Mouse (Mus musculus) retina, adult 2 months (tissue): ENCODE data around the gene Fcnb.

Source experiments
- DNase-seq: peaks from one replicate; pipeline ENCODE4 v3.0.0-alpha.2; 2012; ENCODE audit warnings: low read depth, low spot score

The Fcnb gene

DNA sequence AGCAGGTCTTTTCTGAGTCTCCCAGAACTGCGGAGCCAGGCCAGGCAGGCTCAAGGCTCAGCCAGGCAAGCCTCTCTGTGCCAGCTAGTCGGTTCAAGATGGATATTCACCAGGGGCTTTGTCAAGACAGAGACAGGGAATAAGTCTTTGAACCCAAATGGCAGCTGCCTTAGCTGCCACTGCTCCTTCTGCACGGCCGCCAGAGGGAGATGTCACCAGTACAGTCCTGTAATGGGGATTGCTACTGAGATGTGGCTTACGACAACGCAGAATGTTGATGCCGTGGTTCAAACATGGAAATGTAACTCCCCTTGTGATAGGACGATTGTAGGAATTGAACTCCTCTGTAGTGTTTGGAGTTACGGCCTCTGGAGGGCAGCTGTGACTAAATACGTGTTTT is 1.4 kb upstream of the Fcnb start:
- DNase-seq: no peak

DNA sequence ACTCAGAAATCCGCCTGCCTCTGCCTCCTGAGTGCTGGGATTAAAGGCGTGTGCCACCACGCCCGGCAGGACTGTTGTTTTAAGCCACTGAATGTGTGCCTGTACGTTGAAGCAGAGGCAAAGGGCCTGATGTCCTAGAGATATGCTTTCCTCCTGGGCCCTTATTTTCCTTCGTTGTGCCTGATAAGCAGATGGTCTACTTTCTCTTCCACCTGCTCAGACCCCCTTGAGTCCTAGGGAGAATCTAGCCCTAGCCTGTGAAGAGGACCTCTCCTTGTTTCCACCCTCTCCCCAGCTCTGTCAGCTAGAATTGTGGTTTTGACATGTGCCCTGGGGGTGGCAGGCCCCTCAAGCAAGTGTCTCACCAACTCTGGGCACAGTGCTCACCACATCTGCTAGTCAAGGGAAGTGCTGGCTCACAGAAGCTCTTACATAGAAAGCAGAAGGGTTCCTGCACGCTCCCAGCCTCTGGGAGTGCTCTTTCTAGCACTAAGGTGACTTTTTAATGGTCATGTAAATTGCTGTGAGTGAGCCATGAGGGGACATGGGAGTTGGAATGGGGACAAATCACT is 9.0 kb downstream of the Fcnb start:
- no peak for DNase-seq

DNA sequence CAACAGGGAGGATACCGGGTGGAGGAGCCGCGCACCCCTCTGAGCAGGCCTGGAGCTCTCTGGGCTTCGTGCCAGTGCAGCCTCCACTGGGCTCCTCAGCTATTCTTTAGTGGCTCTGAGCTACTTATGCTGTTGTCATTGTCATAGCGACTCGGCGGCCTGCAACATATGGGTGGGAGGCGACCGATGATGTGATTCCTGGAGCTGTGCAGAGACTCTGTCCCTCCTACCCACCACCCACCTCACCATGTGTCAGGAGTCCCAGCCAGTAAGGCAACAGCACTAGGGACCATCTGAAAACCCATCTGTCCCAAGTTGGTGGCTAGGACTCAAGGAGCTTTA is 16.2 kb downstream of the Fcnb start:
- DNase-seq: no peak

DNA sequence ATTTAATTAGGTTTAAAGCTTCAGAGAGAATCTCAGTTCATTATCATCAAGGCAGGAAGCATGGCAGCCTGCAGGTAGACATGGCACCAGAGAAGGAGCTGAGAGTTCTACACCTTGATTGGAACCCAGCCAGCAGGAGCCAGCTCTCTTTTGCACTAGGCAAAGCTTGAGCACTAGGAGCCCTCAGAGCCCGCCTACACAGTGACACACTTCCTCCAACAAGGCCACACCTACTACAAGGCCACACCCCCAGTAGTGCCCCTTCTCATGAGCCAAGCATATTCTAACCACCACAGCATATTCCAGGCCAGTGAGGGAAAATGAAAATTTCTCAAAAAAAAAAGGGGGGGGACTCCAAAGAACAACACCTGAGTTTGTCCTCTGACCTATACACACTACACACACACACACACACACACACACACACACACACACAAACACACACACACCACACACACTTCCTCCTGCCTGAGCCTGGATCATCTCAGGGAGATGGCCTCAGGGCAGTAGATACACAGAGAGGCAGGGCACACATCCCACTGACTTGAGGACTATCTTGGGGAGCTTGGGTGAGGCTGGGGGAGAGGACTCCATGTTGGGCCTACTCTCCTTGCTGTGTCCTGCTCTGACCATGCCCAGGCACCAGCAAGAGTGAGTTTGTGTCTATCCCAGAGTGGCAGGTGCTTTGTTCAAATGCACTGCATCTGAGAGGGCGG is 16.7 kb downstream of the Fcnb start:
- no peak for DNase-seq

DNA sequence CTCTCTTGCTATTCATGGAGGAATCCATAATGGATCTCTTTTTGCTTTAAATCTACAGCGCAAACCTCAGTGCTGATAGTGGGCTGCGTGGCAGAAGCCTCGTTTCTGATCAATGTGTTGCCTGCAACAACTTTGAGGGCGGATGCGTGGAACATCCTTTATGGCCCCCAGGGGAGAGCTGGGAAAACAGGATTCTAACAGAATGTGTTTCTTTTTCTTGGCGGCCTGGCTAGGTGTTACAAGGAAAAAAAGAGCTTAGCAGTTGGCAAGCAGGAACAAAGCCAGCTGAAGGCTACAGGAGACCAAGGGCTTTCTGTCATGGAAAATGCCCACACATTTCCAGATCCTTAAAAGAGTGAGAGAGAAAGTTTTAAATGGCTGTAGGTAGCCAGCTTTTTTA is 17.5 kb downstream of the Fcnb start:
- no peak for DNase-seq

DNA sequence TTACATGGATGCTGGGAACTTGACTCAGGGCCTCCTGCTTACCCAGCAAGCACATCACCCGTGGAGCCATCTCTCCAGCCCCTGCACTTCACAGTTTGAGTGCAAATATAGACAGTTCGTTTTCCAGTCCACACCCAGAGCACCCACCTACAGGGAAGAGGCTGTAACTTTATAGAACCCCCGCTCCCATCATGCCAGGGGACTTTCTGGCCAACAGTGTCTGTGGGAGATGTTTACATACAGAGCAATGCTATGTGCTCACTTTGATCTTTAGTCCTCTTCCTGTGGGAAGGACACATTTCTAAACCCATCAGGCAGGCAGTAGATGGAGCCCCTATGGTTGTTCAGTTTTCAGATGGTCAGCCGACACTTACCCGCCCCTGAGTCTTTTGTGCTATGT is 18.0 kb downstream of the Fcnb start:
- DNase-seq: no peak

DNA sequence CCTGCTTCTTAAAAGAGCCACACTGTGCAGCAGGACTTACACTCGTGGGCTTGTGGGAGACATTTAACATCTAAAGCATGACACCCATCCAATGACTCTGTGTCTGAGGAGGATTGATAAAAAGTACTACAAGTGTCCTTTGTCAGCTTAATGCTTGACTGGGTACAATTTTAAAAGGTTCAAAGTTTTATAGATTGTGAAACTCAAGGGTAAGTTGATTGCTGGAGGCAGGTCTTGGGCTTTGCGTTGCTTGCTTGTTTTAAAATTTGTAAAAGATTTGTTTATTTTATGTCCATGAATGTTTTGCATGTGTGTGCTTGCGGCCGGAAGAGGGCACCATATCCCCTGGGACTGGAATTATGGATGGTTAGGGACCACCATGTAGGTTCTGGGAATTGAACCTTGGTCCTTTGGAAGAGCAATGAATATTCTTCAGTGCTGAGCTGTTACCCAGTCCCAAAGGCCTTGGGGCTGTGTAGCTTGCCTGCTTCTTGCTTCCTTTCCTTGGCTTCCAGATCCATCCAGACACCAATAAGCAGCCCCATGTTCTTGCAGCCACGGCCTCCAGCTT is 19.5 kb downstream of the Fcnb start:
- no peak for DNase-seq

DNA sequence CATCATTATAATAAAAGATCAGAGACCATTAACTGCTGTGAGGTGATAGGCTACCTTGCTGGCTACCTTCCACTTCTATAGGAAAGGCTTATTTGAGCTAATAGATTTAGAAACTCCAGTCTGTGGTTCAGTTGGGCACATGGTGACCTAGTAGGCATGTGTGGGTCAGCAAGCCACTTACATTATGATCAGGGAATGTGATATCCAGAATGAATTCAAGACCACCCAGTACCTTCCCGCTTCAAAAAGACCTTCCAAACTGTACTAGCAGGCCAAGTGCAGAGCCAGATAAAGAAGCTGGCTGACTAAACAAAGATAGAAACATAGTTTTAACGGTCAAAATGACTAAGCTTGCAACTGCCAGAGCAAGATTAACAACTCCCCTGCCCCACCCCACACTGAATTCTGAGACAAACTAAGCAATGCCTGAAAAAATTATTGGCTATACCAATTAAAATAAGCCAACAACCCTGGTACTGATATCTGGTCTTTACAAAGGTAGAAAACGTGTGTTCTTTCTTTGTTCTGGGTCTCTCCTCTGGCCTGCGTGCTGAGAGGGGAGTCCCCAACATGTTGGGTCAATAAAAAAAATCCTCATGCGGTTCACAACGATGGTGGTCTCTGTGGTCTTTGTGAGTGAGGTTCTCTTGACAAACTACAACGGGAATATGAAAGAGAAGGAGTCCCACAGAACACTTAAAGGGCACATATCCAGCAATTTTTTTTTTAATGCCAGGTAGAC is 20.2 kb downstream of the Fcnb start:
- no peak for DNase-seq

DNA sequence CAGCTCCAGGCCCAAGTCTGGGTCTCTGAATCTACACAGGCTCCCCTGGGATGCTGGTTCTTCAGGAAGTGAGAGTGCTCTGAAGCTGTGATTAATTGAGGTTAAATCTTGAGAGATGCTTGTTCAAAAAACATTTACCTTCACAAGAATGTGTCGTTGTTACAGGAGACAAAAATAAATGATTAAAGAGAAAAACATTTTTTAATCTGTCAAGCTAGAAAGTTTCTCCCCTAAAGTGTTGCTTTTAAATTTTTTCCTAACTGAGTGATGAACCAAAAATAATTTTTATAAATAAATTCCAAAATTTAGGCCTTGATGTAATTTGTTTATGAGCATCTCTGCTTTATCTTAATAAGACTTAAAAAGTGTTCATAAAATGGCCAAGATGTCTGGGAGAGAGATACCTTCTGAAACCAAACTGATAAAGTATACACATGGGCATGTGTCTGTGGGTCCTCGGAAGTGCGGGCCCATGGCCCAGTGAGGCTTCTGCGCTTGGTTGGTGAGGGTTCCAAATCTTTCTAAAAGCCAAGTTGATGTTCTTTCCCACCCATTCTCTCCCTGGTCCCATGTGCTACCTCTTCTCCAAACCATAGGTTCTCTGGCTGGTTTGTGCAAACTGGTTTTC is 20.9 kb downstream of the Fcnb start:
- DNase-seq: no peak

DNA sequence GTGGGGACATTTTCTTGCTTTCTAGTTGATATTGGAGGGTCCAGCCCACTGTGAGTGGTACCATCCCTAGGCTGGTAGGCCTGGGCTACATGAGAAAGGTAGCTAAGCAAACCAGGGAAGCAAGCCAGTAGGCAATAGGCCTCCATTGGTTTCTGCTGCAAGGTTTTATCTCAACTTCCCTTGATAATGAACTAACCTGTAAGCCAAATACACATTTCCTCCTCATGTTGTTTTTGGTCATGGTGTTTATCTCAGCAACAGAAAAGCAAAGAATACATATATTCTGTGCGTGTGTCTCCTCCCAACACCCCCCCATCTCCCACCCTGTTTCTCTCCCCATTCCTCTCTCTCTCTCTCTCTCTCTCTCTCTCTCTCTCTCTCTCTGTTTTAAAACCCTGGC is 24.8 kb downstream of the Fcnb start:
- no peak for DNase-seq

DNA sequence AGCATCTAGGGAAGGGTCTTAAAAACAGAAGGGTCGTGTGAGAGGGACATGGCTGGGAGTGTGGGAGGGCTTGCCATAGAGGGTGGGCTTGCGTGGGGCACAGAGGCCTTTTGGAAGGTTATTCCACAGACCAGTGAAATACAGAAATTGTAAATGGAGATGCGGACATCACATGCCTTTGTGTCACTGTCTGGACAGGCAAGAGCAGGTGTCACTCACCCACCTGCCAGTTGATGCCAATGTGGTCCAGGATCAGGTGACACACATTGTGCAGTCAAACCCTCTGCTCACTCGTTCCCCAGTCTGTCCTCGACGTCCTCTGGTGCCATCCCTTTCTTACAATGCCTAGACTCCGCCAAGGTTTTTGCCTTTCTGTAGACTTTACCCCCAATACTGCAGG is 37.6 kb downstream of the Fcnb start:
- no peak for DNase-seq

DNA sequence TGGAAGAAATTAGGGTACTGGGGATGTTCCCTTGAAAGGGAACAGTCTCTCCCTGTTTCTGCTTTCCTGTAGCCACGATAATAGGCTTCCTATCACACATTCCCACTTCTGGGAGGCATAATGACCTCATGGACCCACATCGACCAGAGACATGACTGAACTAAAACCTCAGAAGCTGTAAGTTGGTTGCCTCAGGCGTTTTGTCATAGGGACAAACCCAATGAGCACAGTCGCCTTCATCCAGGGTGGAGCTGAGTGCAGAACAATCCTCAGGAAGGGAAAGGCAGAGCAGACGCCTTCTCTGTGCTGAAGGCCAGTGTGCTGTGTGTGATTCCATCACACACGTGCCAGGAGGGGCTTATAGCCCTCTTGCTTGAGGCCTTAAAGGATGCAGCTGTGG is 38.4 kb downstream of the Fcnb start:
- DNase-seq: no peak

DNA sequence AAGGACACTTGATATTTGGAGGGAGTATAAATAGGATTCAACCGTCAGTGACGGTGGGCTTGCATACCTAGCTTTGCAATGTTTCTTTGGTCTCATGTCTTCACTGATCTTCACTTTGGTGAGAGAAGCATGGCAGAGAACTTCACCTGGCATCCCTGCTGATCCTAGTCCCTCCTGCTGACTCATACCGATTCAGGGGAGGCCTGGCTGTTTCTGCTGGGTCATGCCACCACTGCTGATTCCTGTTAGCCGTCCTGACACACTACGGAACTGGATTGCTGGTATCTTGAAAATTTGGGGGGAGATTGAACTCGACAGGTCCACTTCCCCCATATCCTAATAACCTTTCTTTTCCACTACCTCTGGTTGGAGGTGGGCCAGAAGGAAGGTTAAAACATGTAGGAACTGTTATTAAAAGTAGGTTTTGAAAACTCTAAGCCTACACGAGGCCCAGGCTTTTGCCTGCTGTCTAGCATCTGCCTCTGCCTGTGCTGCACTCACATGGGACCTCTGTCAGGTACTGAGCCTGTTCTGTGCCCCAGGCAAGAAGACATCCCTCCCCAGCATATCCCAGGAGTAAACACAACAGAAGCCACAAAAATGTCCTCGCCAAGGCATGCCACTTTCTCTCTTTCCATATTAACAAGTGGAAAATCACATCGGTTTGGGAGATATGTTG is 39.6 kb downstream of the Fcnb start:
- no peak for DNase-seq

DNA sequence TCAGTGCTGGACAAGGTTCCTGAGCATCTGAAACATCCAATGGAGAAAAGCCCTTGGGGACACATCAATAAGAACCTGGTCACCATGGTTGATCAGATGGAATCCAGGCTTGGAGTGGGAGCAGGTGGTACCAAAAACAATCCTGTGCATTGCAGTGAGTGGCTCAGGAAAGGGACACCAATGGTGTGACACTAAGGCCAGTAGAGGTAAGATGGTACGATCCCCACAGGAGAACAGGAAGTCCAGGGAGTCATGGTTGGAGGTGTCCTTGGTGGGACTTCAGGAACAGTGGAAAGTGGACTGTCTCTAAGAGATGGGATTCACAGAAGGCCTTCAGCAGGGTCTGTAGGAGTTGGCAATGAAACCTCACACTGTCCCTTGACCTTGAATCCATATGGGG is 44.2 kb downstream of the Fcnb start:
- DNase-seq: no peak

DNA sequence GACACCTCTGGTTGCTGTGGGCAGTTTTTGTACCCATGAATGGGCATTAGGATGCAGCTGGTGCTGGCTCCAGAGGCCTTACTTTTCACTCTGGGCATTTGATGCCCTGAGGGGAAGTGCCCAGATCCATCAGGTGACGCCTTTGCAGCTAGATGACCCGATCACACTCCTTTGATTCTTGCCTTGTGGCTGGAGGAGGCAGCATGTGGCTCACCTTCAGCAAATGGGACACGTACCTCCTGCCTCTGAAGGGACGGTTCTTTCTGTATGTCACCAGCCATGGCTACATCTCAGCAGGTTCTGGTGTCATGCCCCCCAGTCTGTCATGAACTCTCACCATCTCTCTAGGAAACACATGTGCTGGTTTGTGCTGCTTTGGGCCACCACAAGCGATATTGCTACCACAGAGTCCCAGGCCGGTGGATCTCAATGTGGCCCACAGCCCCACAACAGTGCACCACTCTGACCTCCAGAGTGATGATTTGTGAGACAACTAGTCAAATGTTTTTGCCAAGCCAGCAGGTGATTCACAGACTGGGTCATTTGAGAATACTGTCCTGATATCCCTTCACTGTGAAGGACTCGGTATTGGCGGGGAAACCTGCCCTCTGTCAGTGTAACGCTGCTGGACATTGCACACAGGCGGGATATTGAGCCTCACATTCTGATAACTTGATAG is 44.9 kb downstream of the Fcnb start:
- no peak for DNase-seq

DNA sequence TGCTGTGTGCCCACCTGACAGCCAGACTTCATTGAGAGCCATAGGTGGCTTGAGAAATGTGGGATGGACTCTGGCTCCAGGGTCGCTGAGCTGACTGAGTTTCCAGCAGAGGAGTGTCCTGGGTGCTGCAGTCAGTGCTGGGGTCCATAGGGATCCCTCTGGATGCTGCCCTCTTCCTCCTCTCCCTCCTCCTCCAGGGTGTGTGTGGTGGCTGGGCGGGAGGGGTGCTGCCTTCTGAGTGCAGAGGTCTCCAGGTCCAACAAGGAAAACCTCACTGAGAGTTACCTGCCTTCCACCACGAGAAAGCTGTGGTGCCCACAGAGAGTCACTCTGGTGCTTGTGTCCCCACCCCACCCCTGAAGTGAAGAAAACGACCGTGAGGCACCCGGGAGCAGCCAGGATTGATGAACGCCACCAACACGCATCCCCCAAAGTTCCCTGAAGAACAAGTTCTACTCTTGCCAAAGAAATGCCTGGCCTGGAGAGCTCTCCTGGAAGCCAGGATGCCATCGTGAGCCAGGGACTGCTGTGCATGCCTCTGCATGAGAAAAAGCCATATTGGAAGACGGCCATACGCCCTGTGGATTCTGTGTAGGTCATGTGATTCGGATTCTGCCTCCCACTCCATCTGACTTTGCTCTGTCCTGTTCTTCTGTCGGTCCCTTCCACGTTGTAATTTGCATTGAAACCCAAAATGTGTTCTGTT is 46.1 kb downstream of the Fcnb start:
- no peak for DNase-seq

DNA sequence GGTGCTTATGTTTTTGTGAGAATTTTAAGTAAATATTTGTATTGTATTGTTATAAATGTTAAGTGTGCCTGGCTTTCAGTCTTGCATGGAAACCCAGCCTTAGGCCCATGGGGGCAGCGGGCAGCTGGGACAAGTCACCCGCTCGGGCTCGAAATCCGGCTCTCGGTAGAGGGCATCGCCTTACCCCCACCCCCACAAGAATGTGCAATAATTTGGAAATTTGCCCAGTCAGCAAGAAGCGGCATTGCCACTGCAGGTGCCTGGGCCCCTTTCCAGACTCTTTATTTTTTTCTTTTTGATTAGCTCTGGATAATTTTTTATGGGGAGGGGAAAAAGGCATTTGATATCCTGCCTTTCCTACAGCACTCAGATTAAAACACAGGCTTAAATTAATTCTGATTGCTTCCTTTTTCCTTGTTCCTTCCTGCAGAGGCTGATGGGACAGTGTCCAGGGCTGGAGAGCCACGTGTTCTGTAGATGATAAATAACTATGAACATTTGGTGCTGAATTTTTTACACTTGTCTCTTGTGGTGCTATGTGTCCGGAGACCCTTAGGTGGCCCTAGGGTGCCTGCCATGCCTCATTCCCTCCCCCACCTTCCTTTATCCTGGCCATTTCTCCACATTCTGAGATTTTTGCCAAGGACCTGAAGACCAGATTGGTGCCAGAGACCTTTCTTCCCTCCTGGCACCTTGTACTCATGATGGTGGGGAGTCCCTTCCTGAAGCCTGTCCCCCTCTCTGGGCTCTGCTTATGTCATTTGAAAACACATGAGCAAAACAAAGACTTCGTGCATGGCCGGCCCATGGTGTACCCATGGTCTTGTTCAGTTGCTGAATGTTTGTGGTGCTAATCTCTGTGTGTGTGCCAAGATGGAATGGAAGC is 46.9 kb downstream of the Fcnb start:
- no peak for DNase-seq

DNA sequence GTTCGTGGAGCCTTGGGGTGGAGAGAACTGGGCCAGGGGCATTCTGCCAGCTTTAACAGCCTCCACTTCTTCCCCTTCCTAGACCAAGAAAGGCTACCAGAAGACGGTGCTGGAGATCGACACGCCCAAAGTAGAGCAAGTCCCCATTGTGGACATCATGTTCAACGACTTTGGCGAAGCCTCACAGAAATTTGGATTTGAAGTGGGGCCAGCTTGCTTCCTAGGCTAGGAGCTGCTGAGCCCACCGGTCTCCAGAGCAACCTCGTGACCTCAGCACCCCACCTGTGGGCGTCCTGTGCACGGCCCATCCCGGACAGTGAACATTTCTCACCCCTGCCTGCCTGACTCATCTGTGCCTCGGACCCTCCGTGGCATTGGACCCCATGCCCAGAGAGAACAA is 47.9 kb downstream of the Fcnb start:
- no peak for DNase-seq

DNA sequence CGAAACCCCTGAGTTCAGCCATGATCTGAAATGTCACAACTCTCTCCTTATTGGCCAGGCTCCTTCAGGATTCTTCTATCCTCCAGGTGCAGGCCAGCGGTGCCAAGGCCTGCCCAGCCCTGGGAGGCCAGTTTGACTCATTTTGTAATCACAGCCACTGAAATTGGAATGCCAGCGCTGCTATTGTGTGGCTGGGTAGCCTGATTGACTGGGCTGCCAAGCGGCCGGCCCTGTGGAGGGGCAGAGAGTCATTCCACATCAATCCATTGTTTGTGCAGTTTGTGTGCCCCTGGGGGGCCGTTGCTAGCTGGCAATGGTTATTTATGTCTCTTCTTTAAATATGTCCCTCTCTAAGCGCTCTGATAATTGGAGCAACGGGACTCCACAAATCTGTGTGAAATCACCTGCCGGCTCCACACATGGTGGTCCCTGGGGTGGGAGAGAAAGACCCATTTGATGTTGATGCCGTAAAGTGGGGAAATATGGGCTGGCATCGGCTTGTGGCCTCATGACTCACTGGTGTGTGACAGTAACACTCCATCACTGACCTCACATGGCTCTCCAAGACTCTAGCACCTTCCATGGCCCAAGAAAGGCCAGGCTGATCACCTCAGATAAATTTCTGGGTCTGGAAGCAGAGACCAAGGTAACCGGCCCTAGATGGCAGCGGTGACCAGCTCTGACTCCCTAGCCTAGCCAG is 50.5 kb downstream of the Fcnb start:
- DNase-seq: no peak
